Mouse (Mus musculus) mature B cell (primary cell): ENCODE results near the gene 1700021F05Rik.
"Not testable (repeated sequence)": the region's sequence is repeated elsewhere in the genome, so short reads cannot be mapped to it uniquely, and the experiment has no call there.

Experiments
- in situ Hi-C: fragments of 300-500 bp; cut with MboI; formaldehyde crosslinking; loops from 2 replicates; pipeline ENCODE4 v1.14.3; 2019

The 1700021F05Rik gene

GRCm38 (mm10) chr10:43539746-43540310 is 966 bp downstream of the 1700021F05Rik start:
- in situ Hi-C loops: no loop called here

- in situ Hi-C loops: no loop called here
These were observed 2.0 kb downstream of the 1700021F05Rik start for GRCm38 (mm10) chr10:43538831-43539230.

- in situ Hi-C loops: no loop called here
These were observed 3.1 kb downstream of the 1700021F05Rik start for GRCm38 (mm10) chr10:43537652-43538051.

GRCm38 (mm10) chr10:43534382-43534781 is 6.4 kb downstream of the 1700021F05Rik start:
- in situ Hi-C loops: no loop called here

GRCm38 (mm10) chr10:43527283-43528269 is 13.2 kb downstream of the 1700021F05Rik start:
- in situ Hi-C loops: no loop called here

GRCm38 (mm10) chr10:43523931-43524330 is 16.9 kb downstream of the 1700021F05Rik start, which contains the start of gene Gm9803:
Gene Gm9803, plus strand, starts transcription at chr10:43524084.
- in situ Hi-C loops: not testable (repeated sequence)

GRCm38 (mm10) chr10:43519977-43520376 is 20.8 kb downstream of the 1700021F05Rik start:
- in situ Hi-C loops: no loop called here

GRCm38 (mm10) chr10:43518368-43518767 is 22.4 kb downstream of the 1700021F05Rik start:
- in situ Hi-C loops: no loop called here

GRCm38 (mm10) chr10:43517836-43518235 is 23.0 kb downstream of the 1700021F05Rik start:
- in situ Hi-C loops: no loop called here

GRCm38 (mm10) chr10:43516992-43517660 is 23.7 kb downstream of the 1700021F05Rik start:
- in situ Hi-C loops: no loop called here

GRCm38 (mm10) chr10:43512976-43513375 is 27.8 kb downstream of the 1700021F05Rik start:
- in situ Hi-C loops: no loop called here

- in situ Hi-C loops: no loop called here
These were observed 31.6 kb downstream of the 1700021F05Rik start for GRCm38 (mm10) chr10:43509228-43509627.

GRCm38 (mm10) chr10:43507051-43507450 is 33.7 kb downstream of the 1700021F05Rik start:
- in situ Hi-C loops: no loop called here

- in situ Hi-C loops: no loop called here
These were observed 36.5 kb downstream of the 1700021F05Rik start for GRCm38 (mm10) chr10:43504291-43504690.

GRCm38 (mm10) chr10:43502599-43502998 is 38.2 kb downstream of the 1700021F05Rik start:
- in situ Hi-C loops: no loop called here

- in situ Hi-C loops: no loop called here
These were observed 49.9 kb downstream of the 1700021F05Rik start for GRCm38 (mm10) chr10:43490846-43491245.

GRCm38 (mm10) chr10:43490034-43490433 is 50.8 kb downstream of the 1700021F05Rik start:
- in situ Hi-C loops: no loop called here

GRCm38 (mm10) chr10:43489550-43489949 is 51.2 kb downstream of the 1700021F05Rik start:
- in situ Hi-C loops: no loop called here

GRCm38 (mm10) chr10:43489139-43489538 is 51.7 kb downstream of the 1700021F05Rik start:
- in situ Hi-C loops: no loop called here

- in situ Hi-C loops: no loop called here
These were observed 52.5 kb downstream of the 1700021F05Rik start for GRCm38 (mm10) chr10:43488258-43488657.

GRCm38 (mm10) chr10:43487441-43488010 is 53.3 kb downstream of the 1700021F05Rik start:
- in situ Hi-C loops: no loop called here

GRCm38 (mm10) chr10:43485751-43486268 is 55.0 kb downstream of the 1700021F05Rik start:
- in situ Hi-C loops: no loop called here
